Mouse (Mus musculus) gastrocnemius, adult 8-10 months (tissue): ENCODE measurements at regions not wholly inside any gene's neighbourhood (a gene's known extent, or its start where the extent isn't known, plus 50 kb on each side); places are given as distances from the start of the nearest gene placed in this dataset.

Experiments
- DNase-seq, 2 experiments: peaks; one replicate each; pipeline ENCODE4 v3.0.0; 2022; ENCODE audit warnings: low spot score in 2 of 2

DNA sequence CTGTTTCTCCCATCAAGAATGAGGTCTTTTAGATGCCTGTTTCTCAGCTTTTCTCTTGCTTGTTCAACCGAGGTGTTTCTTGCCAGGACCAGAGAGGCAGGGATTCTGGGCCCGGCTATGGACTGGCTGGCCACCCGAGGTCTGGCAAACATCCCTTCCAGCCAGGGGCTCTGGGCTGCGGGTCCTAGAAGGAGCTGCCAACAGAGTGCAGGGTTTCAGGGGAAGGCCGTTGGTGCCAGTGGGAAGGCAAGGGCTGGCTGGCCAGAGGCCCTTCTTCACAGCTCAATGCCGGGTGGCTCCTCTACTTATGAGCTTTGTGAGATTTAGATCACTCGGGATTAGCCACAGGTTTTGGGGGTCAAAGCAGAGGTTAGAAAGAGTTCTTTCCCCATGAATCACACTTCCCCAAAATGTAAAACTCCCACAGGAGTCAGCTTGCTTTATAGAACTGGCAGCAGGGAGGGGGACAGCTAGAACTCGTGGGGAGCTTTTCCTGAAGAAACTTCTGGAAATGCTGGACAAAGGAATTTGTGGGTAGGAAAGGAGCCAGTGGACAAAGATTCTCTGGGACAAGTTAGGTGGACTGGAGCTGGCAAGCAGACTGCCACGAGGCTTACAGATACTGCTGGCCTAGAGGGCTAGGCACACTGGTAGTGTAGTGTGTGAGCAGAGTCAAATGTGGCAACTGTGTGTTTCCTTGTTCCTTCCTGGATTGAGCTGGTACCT, 104.1 kb upstream of the Vps8 start:
- DNase-seq, result peak in 1 of 2 experiments; percentile 38

DNA sequence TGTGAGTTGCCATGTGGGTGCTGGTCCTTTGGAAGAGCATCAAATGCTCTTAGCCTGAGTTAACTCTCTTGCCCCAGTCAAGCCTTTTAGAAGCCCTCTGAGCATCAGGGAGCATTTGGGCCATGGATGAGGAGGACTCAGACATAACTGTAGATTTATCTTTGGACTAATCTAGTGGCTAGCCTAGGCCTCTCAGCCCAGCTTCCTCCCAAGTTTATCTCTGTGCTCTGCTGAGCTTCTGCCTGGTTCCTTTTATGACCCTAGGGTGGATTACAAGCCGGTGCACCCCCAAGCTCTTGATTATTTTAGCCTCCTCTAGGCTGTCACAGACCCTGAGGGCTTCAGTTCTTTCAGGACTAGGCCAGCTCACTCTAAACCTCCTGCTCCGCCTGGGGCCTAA, 102.6 kb upstream of the Vps8 start:
- no peak for DNase-seq

DNA sequence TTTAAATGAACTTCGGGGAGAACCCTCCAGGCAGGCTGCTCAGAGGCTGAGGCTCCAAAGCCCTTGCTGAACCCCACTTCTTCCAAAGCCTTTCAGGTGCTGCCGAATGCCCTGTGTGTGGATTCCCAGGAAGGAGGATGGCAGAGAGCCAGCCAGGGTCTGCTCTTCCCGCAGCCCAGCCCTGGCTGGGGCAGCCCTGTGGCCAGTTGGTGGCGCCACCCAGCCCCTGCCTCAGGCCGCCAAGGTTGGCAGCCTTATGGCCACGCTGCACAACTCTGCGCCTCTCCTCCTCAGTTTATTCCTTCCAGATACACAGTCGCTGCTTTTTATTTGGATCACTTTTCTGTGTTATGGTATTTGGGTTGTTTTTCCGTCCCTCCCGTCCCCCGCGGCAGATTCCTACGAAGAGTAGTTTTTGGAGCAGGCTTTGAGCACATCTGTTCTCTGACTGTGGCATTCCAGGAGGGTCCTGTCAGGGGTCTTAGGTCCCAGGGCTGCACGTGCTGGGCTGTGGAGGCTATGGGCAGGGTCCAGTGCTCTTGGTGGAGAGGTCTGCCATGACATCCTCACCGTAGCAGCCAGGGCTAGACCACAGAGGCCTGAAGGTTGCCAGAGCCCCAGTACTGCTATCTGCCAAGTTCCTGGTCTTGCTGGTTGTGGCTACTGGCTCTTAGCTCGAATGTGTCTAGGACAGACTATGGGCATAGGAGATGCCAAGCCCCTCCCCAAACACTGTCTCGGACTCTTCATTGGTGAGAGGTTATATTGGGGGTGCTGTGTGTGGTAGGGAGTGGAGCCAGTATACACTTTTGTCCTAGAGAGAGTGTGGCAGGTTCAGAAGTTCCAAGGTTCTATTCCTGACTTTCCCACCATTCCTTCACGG, 101.5 kb upstream of the Vps8 start:
- DNase-seq, result no peak

DNA sequence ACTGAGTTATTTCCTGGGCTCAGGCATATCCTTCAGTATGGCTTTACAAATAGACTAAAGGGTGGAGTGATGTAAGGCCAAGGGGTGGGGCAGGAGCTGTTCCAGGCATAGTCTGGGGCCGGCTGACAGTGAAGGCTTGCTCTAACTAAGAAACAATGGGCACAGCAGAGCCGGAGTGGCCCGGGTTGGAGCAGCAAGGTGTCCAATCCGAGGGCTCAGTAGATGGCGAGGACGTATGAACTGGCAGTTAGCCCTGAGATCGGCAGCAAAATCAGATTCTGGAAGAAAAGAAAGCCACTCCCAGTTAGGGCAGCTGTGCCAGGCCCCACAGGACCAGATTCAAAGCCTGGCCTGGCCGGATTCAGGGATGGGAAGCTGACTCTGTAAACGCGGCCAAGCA, 100.5 kb upstream of the Vps8 start:
- no peak for DNase-seq

DNA sequence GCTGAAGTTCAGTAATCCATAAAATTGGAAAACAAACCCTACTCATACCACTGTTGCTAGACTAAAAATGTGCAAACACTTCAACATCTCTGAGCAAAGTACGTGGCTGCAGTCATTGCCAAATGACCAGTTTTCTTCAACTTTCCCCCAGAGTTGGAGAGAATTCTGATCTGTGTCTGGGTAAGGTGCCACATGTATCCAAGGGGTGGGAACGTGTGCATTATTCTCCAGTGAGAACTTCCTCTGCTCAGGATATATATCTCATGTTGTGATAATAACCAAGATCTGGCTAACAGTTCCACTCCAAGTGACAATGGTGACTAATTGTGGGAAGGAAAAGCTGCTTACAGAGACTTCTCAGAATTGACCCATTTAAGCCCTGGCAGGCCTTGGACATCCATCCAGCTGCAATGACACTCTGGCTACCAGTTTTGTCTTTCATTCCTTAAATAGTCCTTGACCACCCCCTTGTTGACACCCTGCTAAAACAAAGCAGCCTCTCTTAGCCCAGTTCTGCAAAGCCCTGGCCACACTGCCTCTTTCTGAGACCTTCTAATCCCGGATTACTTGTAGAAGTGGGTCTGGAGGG, 99.4 kb upstream of the Vps8 start:
- DNase-seq, result no peak

DNA sequence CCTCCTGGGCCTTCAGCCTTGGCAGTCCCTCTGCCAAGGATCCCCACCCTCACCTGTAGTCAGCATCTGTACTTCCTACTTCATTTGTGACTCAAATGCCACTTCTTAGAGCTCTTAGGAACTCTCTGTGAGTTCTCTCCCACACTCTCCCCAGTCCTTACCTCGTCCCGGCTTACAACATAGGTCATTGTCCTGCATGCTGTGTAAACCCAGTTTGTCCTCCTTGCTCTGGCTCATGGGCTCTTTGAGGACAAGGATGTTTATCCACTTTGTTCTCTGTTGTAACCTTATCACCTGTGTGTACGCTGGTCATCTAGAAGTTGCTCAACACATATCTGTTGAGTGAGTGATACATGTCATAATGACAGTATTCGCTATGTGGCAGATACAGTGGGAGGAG, 94.9 kb upstream of the Vps8 start:
- no peak for DNase-seq

DNA sequence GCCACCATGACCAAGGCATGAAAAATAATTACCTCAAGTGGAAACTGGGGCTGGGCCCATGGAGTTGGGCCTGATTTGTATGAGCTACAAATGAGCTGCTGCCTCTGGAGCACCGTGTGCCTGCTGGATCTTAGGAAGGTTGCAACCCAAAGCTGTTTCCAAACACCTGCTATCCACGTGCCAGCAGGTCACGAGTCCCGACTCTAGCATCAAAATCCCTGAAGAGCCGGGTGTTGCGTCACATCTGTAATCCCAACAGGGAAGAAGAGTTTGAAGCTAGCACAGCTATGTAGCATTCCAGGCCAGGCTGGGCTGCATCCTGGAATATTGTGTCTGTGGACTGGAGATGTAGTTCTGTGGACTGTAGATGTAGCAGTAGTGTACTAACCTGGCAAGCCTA, 93.7 kb upstream of the Vps8 start:
- no peak for DNase-seq

DNA sequence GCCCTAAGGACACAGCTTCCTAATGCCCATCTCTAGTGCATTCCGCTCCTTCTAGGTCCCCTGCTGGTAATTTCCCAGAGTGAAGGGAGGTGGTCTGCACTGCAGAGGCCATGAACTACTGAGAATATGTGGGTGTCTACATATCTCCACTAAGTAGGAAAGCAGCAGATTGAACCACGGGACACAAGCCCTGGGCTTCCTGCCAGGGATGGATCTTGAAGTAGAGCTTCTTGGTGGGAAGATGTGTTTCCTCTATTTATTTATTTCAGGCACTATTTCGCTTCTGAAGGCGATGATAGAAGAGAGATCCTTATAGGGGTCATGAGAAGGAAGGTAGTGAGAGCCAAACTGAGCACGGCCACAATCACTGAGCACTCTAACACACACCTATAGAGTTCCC, 91.7 kb upstream of the Vps8 start:
- no peak for DNase-seq

DNA sequence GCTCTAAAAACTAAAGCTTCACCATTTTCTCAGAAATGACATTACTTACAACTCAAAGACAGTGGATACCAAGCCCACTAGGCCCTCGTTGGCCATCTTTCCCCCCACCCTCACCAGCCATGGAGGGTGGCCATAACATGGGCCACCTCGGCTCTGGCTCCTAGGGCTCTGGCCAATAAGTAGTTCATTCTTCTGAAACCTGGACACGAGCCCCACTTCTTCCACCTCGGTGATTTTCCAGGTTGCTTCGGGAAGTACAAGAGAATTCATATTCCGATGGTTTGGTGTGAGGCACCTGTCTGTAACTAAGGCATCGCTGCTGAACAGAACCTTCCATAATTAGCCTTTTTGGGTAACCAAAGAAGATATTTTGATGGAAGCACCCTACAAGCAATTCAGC, 90.5 kb upstream of the Vps8 start:
- no peak for DNase-seq

DNA sequence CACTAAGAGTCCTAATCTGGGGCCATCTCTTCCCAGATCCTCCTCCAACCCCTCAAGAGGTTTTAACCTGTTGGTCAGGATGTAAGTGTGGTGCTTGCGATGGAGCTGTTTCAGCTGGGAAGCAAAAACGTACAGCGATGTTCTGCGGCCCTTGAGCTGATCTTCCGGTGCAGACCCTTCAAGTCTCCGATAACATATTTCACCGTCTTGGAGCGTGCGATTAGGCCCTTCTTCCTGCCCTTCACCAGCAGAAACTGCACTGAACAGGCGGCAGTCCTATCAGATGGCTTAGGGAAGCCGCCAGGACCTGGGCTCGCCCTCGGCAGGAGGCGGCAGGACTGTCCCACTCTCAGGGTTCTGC, 90.1 kb upstream of the Vps8 start:
- no peak for DNase-seq

DNA sequence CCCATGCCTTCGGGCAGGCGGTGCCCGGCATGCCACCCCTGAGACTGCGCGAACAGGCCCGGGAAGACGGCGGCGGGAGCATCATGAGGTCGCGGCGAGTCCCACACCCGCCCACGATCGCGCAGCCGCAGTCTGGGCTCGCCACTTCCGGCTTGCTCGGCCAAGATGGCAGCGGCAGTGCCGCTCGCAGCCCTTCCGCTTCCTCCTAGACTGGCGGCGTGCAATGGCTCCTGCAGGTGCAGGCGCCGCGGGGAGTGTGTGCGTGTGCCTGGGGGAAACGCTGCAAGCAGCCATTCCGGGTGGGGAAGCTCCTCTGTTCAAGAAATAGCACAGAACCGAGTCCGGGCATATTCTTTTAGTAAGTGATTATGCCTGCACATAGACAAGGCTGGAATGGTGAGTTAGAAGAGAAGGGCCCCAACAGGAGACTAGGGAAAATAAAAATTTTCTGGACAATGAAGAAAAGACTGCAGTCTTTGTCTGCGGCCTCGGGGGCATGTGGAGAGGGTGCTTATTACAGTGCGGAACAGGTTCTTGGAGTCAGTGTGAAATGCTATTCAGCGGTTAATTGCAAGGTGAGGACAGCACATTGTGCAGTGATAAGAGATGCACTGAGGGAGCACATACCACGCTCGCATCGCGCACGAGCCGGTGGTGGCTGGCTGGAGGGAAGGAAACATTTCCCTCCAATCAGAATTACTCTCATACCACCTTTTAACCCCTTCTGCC, 89.5 kb upstream of the Vps8 start:
- DNase-seq, result peak; percentile 68 to 84

DNA sequence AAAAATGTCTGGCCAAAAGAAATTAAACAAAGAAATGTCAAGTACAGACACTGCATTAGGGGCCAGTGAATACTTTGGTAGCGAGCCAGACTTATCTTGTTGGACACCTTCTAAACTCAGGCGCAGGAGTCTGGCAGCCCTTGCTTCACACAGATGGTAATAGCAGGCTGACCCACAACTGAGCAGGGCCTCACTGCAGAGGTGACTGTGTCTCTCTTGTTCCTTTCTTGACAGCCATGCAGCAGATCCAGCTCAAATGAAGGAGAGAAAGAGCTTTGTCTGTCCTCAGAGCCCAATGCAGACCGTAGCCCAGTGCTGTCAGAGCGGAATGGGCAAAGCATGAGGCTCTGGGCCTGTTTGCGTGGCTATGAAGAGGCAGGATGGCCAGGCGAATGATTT, 83.9 kb upstream of the Vps8 start:
- no peak for DNase-seq

DNA sequence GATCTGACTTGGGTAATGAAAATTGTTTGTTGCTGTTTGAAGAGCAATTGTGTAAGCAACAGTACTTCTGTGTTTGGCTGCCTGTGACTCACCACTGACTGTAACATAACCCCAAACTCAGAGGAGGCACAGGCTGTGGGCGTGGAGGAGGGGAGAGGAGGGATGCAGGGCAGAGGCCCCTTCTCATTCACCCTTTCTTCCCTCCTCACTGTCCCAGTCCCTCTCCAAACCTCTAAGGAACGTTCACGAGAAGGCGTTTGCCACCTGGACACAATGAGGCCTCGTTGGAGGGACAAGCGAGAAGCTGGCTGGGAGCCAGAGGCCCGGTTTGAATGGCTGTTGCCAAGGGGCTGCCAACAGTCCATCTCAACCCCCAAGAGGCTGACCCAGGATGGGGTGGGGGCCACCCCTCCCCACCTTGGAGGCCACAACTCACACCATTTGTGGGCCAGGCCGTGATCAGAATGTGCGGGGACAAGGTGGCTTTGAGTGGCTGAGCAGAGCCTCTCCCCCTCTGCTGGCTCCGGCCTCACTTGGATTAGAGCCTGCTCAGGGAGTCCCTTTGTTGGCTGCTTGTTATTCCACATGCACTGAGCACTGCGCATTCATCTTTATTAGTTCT, 83.3 kb upstream of the Vps8 start:
- DNase-seq, result peak; percentile 25 to 41

DNA sequence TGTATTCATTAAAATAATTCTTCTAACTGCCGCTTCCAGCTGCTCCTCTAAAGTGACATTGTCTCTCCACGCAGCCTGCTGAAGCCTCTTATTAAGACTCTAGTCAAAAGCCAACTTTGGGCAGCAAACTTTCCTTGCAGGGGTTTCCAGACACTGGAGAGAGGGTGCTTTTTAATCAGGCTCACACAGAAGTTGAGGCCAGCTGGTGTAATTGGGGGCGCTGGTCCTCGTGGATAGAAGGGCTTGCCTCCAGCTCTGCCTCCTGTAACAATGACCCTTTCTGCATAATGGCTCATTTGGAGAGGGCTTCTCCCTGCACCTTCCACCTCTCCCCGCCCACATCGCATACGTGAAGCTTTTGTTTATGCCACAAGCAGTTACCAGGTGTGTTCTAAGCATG, 82.8 kb upstream of the Vps8 start:
- DNase-seq, result no peak

DNA sequence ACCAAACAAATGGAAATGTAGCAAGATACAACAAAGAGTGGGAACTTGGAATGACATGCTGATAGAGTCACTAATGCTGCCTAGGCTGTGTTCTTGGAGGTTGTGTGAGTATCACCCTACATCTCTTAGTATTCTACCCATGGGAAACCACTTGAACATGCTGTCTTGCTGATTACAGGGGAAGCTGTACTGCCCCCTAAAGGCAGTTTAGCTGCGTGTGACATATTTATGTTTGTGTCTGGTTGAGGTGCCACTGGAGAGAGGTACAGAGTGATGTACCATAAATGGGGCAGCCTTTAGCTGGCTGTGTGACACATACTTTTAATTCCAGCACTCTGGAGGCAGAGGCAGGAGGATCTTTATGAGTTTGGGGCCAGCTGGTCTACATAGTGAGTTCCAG, 73.0 kb upstream of the Vps8 start:
- DNase-seq, result no peak

DNA sequence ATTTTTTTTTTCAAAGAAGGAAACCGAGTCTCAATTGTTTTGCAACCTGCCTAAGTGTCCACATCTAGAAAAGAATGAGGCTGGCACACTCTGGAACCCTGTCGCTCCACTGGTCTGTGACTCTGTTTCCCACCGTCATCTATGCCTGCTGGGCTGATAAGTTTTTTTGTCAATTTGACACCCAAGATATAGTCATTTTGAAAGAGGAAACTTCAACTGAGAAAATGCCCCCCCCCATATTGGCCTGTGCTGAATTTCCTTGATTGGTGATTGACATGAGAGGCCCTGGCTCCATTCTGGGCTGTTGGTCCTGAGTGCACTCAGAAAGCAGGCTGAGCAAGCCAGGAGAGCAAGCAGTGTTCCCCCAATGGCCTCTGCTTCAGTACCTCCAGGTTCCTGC, 71.6 kb upstream of the Vps8 start:
- DNase-seq, result no peak

DNA sequence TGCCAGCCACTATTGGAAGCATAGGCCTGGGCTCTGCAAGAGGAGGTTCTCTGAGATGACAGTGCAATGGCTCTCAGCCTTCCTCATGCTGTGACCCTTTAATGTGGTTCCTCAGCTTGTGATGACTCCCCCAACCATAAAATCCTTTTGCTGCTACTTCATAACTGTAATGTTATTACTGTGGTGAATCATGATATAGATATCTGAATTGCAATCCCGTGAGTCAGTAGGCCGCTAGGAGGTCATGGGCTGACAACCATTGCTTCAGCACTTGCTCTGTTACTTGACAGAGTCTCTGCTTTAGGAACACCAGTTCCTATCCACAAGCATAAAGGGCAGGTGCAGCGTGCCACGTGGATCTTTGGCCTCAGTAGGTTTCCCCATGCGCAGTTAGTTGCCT, 69.8 kb upstream of the Vps8 start:
- no peak for DNase-seq

DNA sequence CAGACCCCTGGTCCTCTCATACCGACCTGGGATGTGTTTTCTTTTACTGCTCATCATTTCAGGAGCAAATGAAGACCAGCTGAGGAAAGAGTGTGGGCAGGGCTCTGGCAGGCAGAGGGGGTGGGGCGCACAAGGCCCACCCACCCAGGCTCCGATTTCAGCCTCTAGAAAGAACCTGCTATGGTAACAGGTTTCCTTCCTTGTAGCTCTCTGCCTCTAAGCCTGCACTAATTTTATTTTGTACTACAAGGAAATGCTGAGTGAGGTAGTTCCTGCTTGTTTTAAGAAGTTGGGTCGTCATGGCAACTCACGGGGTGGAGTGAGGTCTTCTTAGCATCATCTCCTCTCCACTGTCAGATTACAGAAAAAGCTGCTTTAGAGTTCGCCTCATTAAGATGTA, 69.4 kb upstream of the Vps8 start:
- DNase-seq, result no peak

DNA sequence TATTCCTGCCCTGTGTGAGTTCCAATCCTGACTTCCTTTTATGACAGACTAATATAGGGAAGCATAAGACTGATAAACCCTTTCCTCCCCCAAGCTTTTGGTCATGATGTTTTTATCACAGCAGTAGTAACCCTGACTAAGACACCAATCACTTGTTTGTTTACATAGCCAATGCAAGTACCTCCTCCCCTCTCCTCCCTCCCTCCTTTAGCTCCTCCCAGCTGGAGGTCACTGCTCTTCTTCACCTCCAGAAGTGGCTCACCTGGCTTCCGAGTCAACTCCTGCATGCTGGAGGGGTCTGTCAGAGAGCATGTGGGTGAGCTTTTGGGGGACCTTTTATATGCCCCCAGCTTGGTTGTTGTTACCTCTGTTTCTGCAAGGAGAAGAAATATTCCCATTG, 67.3 kb upstream of the Vps8 start:
- DNase-seq, result no peak

DNA sequence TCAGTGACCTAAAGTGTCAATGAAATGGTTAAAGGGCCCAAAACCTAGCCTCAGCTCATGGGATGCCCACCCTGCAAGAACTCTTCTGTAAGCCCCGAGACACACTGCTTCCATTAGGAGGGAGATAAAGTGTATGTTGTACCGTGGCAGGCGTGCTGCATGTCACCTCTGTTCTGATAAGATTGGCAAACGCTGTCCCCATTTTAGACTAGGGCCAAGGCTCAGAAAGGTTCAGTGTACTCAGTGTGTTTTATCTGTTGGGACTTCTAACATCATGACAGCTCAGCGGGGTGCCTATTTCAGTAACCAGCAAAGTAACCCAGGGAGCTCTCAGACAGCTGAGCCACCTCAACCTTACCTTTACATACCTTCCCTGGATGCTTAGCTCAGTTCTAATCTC, 65.5 kb upstream of the Vps8 start:
- no peak for DNase-seq

DNA sequence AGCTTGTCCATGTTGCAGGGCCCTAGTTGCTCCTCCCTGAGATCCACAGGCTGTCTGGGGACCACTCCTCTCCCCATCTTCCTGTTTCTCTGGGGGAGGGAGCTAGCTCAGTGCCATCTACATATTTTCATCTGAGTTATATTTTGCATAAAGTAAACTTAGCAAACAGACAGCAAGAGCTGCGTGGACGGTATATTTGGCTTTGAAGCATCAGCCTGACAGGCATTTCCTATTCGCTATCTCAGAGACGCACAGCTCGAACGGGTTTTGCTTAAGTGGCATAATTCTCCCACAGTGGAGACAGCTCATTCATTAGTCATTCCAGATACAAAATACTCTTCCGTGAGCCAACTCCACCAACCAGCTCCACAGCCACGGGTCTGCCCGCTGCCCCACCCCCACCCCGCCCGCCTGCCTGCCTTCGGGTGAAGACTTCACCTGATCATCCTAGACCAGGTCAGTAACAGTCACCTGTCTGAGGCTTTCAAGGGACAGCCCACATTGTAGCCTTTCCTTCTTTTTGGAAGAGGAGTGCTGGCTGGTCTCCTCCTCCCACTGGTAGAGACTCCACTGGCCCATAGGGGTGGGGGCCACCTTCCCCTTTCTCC, 64.5 kb upstream of the Vps8 start:
- DNase-seq, result no peak
